Mouse (Mus musculus) retina, embryonic 14.5 days (tissue): ENCODE data around the gene Ifitm6.
"Not testable (repeated sequence)": the region's sequence is repeated elsewhere in the genome, so short reads cannot be mapped to it uniquely, and the experiment has no call there.

Experiments
- DNase-seq: peaks from one replicate; pipeline ENCODE4 v3.0.0-alpha.2; 2015; ENCODE audit warnings: low spot score

Ifitm6 gene

GRCm38 (mm10) chr7:141008938-141009660 lies 8.6 kb downstream of the Ifitm6 start:
- DNase-seq = peak; percentile 85

- no peak for DNase-seq
Measured at GRCm38 (mm10) chr7:141008312-141008761, 9.4 kb downstream of the Ifitm6 start.

- DNase-seq = no peak
Measured at GRCm38 (mm10) chr7:141006914-141007313, 10.8 kb downstream of the Ifitm6 start.

GRCm38 (mm10) chr7:141006446-141006845 lies 11.3 kb downstream of the Ifitm6 start:
- DNase-seq = no peak

GRCm38 (mm10) chr7:141003248-141004010 lies 14.3 kb downstream of the Ifitm6 start:
- no peak for DNase-seq

- DNase-seq = no peak
Measured at GRCm38 (mm10) chr7:141000881-141001708, 16.6 kb downstream of the Ifitm6 start.

- no peak for DNase-seq
Measured at GRCm38 (mm10) chr7:140998853-140999700, 18.6 kb downstream of the Ifitm6 start.

- DNase-seq = no peak
Measured at GRCm38 (mm10) chr7:140997817-140998216, 19.9 kb downstream of the Ifitm6 start.

GRCm38 (mm10) chr7:140991117-140991689 lies 26.5 kb downstream of the Ifitm6 start:
- DNase-seq = no peak

- no peak for DNase-seq
Measured at GRCm38 (mm10) chr7:140990622-140991021, 27.1 kb downstream of the Ifitm6 start.

- no peak for DNase-seq
Measured at GRCm38 (mm10) chr7:140990185-140990584, 27.5 kb downstream of the Ifitm6 start.

- DNase-seq = no peak
Measured at GRCm38 (mm10) chr7:140989022-140989421, 28.7 kb downstream of the Ifitm6 start.

GRCm38 (mm10) chr7:140987182-140988138 lies 30.3 kb downstream of the Ifitm6 start:
- DNase-seq = no peak

- DNase-seq = no peak
Measured at GRCm38 (mm10) chr7:140982971-140983370, 34.8 kb downstream of the Ifitm6 start.

GRCm38 (mm10) chr7:140981704-140982103 lies 36.0 kb downstream of the Ifitm6 start:
- no peak for DNase-seq

GRCm38 (mm10) chr7:140976720-140977119 lies 41.0 kb downstream of the Ifitm6 start:
- DNase-seq = not testable (repeated sequence)

GRCm38 (mm10) chr7:140975465-140975864 lies 42.3 kb downstream of the Ifitm6 start:
- no peak for DNase-seq

- DNase-seq = no peak
Measured at GRCm38 (mm10) chr7:140974940-140975339, 42.8 kb downstream of the Ifitm6 start.

GRCm38 (mm10) chr7:140973396-140974165 lies 44.1 kb downstream of the Ifitm6 start:
- no peak for DNase-seq
